Mouse (Mus musculus): ENCODE results near the gene 1810024B03Rik. TPM values are rescaled to one million over a fixed set of nuclear protein-coding genes. Genes with fewer than 3 reads are reported as not detected.
A peak's percentile ranks its signal among the peaks of the same experiment; 100 is the strongest.

The 1810024B03Rik gene
- total and polyA plus RNA-seq, 3 experiments = 1.5 to 1.9 TPM; not detected in 1

DNA sequence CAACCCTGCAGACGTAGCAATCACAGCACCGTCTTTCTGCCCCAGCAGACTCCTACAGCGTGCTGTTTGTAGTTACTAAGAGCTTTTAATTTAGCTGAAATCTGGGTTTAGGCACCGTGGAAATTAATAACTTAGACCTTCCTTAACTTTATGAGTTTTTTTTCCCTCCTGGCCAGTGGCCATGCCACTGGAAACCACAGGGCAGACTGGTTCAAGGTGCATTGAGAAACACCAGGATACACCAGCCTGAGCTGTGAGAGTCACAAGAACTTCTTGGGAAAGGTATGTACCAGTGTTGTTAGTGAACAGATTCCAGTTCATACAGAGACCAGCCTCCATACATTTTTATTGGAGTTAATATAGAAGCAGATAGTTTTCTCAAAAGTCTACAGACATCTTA, 69.6 kb downstream of the 1810024B03Rik start:
- Histone ChIP-seq H3K27me3 (ENCODE audit: control insufficient read depth in 1 of 2, insufficient read depth in 2 of 2, low read length in 2 of 2) (no peaks in the 10 kb centered on the region), H3K9ac (ENCODE audit: control insufficient read depth, low read depth, low read length, poor library complexity, severe bottlenecking) (no peak overlapping the region), H3K27ac (ENCODE audit: control insufficient read depth, low read depth, low read length) (no peak overlapping the region), H3K36me3 (ENCODE audit: control insufficient read depth in 1 of 2, insufficient read depth in 2 of 2, low read length in 2 of 2) (peaks cover 0 to 26% of the 10 kb centered on the region in 2 experiments; a peak in 2 of 4 replicates), H3K4me1 (ENCODE audit: control insufficient read depth in 1 of 2, insufficient read depth in 2 of 2, low read length in 2 of 2) (peaks cover 9 to 30% of the 10 kb centered on the region in 2 experiments), H3K9me3 (replicated peaks; ENCODE audit: insufficient read depth, low read length) (no peaks in the 10 kb centered on the region), H3K4me3 (ENCODE audit: control insufficient read depth in 1 of 2, insufficient read depth in 1 of 2, low read depth in 2 of 2, low read length in 2 of 2) (no peak overlapping the region), H3K79me2 (ENCODE audit: control insufficient read depth, insufficient read depth, low read length, poor library complexity) (peaks cover 19% of the 10 kb centered on the region)
- no peak for TF ChIP-seq MAZ (IDR thresholded peaks at IDR 0.05; ENCODE audit: low read depth, low read length)
- no peak for TF ChIP-seq POLR2A (IDR thresholded peaks at IDR 0.05; ENCODE audit: control insufficient read depth in 1 of 2, insufficient read depth in 1 of 2, low read depth in 1 of 2, low read length in 2 of 2, poor library complexity in 1 of 2)
- TF ChIP-seq SMC3 (IDR thresholded peaks at IDR 0.05; ENCODE audit: low read depth, low read length) = no peak
- no peak for TF ChIP-seq TBP (IDR thresholded peaks at IDR 0.05; ENCODE audit: low read depth, low read length)
- TF ChIP-seq TCF12 (IDR thresholded peaks at IDR 0.05; ENCODE audit: low read depth, low read length) = no peak
- TF ChIP-seq POLR2AphosphoS2 (IDR thresholded peaks at IDR 0.05; ENCODE audit: low read length) = no peak
- TF ChIP-seq USF2 (IDR thresholded peaks at IDR 0.05; ENCODE audit: borderline replicate concordance in 1 of 2, insufficient read depth in 1 of 2, low read depth in 1 of 2, low read length in 2 of 2) = no peak
- no peak for TF ChIP-seq JUND (IDR thresholded peaks at IDR 0.05; ENCODE audit: low read depth, low read length)
- no peak for TF ChIP-seq ETS1 (IDR thresholded peaks at IDR 0.05; ENCODE audit: low read depth, low read length)
- TF ChIP-seq HCFC1 (IDR thresholded peaks at IDR 0.05; ENCODE audit: low read depth, low read length) = no peak
- no peak for TF ChIP-seq ZC3H11A (IDR thresholded peaks at IDR 0.05; ENCODE audit: low read depth, low read length)
- no peak for TF ChIP-seq BHLHE40 (IDR thresholded peaks at IDR 0.05; ENCODE audit: borderline replicate concordance, low read depth, low read length)
- TF ChIP-seq CHD2 (IDR thresholded peaks at IDR 0.05; ENCODE audit: low read length) = no peak
- no peak for TF ChIP-seq RAD21 (IDR thresholded peaks at IDR 0.05; ENCODE audit: low read depth, low read length)
- TF ChIP-seq MYC (IDR thresholded peaks at IDR 0.05; ENCODE audit: low read depth, low read length) = no peak
- no peak for DNase-seq (ENCODE audit: low read depth, low spot score)

DNA sequence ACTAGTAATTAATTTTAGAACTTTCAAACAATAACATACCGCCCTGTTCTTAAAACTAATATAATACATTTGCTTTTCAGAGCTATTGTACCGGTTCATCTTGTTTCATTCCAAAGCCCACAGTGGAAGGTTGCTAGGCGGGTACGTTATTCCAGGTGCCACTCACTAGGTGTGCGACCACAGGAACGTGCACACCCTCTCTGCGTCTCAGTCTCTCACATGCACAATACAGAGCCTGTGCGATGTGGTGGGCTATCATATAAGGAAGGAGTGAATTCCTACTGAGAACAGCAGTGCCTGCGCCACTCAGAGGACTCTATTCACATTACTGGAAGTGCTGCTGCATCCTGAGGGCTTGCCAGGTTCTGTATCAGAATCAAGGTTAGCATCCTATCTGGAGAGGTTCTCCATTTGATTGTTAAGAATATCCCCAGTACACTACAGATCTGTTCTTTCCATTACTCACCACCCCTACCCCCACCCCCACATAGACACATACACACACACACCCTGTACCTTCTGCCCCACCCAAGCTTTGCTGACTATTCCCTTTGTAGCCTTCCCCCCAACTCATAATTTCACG, 70.2 kb downstream of the 1810024B03Rik start:
- H3K4me1 ChIP-seq (ENCODE audit: control insufficient read depth in 1 of 2, insufficient read depth in 2 of 2, low read length in 2 of 2) = peaks cover 9 to 31% of the 10 kb centered on the region in 2 experiments

More for the DNA sequence above, 70.2 kb downstream of the 1810024B03Rik start:
- Histone ChIP-seq H3K9ac (ENCODE audit: control insufficient read depth, low read depth, low read length, poor library complexity, severe bottlenecking) (no peak overlapping the region), H3K4me3 (ENCODE audit: control insufficient read depth in 1 of 2, insufficient read depth in 1 of 2, low read depth in 2 of 2, low read length in 2 of 2) (no peak overlapping the region), H3K9me3 (replicated peaks; ENCODE audit: insufficient read depth, low read length) (no peaks in the 10 kb centered on the region), H3K27me3 (ENCODE audit: control insufficient read depth in 1 of 2, insufficient read depth in 2 of 2, low read length in 2 of 2) (no peaks in the 10 kb centered on the region), H3K27ac (ENCODE audit: control insufficient read depth, low read depth, low read length) (no peak overlapping the region), H3K36me3 (ENCODE audit: control insufficient read depth in 1 of 2, insufficient read depth in 2 of 2, low read length in 2 of 2) (peaks cover 0 to 27% of the 10 kb centered on the region in 2 experiments; a peak in 2 of 4 replicates), H3K79me2 (ENCODE audit: control insufficient read depth, insufficient read depth, low read length, poor library complexity) (peaks cover 22% of the 10 kb centered on the region)
- 0 out of 2 replicates have a peak, but pooled peaks have one; percentile 36 for TF ChIP-seq POLR2AphosphoS2 (IDR thresholded peaks at IDR 0.05; ENCODE audit: low read length)
- no peak for TF ChIP-seq SMC3 (IDR thresholded peaks at IDR 0.05; ENCODE audit: low read depth, low read length)
- no peak for DNase-seq (ENCODE audit: low read depth, low spot score)
